Mouse (Mus musculus) urinary bladder, postnatal 14 days (tissue): ENCODE measurements around the gene Sgpp2.

Source experiments
- DNase-seq: peaks from one replicate; pipeline ENCODE4 v3.0.0; 2021; ENCODE audit warnings: low spot score

Gene Sgpp2

DNA sequence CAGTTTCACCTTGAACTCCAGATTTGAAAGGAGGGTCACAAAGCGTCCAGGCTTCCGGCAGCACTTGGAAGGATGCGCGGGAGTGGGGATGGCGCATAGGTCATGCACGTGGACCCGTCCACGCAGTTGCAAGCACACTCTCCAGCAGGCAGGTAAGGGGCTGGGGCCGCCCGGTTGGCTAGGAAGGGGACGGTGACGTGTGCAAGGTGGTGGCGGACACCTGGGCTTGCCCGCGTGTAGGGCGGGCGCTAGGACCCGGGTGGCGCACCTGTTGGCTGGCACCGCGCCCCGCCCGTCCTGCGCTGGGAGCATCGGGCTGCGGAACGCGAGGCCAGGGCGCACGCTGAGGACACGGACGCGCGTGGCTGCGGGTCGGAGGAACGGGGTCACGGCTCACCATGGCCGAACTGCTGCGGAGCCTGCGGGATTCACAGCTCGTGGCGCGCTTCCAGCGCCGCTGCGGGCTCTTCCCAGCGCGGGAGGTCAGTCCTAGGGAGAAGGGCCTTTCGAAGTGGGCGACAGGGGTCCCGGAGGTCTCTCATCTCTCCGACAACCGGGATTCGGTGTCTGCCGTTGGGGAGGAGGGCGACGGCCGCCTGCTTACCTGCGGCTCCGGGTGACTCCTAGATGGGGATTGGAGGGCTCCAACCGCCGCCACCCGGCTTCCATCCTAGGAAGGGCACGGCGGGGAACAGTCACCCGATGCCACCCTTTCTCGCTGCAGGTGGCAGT is at the start of gene Sgpp2:
Gene Sgpp2 (plus strand): TSS at position 325 of the 732 bp plus-strand sequence.
- peak; percentile 36 for DNase-seq

DNA sequence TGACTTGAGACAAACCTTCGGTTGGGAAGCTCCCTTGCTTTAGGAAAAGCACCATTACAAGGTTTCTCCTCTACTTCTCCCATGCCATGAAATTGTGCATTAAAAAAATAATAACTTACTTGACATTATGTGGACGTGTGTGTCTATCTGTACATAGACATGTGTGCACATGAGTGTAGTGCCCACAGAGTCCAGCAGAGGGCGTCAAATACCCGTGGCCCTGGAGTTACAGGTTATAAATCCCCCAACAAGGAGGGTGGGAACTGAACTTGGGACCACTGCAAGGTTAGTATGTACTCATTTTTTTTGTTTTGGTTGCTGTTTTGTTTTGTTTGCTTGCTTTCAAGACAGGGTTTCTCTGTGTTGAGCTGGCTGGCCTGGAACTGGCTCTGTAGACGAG is 42.6 kb upstream of the Sgpp2 start:
- no peak for DNase-seq

DNA sequence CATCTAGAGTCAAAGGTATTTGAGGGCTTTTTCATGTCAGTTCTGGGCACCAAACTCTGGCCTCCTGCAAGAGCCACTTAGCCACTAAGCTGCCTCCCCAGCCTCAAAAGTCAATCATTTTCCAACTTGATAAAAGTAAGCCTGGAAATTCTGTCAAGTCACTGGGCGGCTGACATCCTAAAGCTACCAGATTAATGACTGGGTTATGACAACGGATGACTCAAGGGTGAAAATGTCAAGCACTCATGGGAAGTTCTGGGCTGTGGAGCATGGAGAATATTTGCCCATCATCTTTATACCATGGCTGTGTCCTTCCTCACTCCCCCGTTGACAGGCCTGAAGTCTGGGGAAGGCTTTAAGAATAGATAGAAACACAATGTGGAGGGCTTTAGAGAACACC is 37.2 kb upstream of the Sgpp2 start:
- no peak for DNase-seq

DNA sequence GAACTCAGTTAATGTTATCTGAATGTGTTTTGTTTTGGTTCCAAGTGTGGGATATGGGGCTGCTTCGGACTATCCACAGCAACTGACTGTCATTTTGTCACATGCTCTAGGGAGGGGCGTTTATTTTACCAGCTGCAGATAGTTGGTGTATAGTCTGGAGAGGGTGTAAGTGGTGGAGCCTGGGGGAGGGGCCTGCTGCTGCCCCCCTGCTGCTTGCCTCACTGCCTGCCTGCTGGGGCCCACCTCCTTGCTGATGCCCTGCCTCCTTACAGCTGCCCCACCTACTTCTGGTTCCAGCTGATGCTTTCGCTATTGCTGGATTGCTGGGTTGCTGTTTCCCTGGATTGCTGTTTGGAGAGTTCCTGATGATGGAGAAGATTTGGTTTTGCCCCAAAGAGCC is 31.0 kb upstream of the Sgpp2 start:
- no peak for DNase-seq

DNA sequence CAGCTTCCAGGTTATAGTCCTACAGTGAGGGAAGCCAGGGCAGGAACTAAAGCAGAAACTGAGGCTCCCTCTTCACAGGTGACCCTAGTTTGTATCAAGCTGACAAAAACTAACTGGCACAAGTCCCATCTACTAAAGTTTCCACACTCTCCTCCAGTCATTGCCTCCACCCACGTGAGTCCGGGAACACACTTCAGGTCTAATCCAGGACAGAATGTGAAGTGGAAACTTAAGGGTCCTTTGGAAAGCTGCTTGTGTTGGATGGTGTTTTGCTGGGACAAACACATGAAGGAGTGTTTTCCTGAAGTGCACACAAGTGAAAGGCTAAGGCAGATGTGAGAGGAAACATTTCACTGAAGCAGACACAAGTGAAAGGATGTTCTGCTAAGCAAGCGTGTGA is 17.7 kb upstream of the Sgpp2 start:
- DNase-seq = no peak

DNA sequence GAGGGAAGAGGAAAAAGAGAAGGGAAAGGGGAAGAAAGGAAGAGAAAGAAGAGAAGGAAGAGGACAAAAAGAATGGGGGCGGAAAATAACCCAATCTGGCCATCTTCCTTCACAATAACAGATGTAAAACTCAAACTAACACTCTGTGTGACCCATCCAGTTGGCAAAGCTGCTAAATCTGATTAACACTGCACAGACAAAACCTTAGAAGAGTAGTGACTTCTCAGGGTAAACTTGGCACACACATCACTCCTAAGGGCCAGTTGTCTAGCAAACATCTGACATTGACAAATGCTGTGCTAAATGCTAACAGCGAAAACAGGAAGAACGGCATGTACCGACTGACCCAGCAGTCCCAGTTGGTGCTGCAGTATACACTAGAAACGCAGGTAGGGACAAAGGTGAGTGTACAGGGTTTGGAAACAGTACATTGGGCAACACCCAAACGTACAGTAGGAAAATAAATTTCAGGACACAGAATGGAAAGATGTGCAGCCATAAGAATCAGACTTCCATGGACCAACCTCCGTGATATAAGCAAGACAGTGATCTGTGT is 10.4 kb upstream of the Sgpp2 start:
- no peak for DNase-seq

DNA sequence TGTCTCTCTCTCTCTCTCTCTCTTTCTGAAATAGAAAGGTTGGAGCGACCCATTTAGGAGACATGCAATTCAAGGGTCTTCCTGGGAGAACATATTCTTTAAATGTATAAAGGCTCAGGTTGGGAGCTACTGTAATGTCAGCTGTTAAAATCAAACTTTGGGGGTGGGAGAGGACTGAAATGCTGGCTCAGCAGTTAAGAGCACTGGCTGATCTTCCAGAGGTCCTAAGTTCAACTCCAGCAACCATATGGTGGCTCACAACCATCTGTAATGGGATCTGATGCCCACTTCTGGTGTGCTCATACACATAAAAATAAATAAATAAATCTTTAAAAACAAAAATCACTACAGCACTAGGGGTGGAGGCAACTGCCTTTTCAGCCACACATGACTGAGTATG is 1.5 kb upstream of the Sgpp2 start:
- no peak for DNase-seq

DNA sequence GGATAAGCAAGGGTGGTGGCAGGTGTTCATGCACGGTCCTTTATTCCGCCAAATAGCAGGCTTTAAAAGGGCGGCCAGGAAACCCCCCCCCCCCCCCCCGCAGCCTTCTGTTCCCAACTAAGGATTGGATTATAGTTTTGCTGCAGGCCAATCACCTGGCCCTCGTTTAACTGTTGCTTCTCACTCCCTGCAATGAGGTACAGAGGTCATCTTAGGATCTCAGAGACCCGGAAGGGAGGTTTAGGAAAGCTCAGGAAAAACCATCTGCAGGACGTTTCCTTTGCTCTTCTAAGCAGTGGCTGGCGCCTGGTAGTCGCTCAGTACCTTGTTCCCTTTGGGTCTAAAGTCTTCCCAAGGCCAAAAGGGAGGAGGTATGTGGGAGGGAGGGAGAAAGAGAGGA is 865 bp upstream of the Sgpp2 start:
- DNase-seq = no peak

DNA sequence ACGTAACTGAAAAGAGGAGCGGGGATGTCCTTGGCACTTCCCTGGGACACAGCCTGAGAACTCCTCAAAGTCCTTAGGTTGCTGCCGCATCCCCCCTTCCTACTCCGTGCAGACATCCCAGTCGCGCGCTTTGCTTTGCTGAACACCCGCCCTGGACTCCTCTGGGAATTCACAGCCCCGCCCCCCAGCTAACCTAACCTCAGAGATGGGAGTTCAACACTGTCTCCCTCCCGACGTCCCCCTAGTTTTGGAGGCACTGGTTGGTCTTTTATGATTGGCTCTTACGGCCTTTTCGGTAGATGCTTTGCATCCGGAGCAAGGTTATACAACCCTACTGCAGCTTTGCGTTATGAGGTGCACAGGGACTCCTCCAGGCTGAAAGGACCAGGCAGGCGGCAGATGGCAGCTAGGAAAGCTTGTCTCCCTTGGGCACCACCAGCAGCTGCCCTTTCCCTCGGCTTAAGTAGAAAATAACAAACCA is 756 bp downstream of the Sgpp2 start:
- DNase-seq = no peak

DNA sequence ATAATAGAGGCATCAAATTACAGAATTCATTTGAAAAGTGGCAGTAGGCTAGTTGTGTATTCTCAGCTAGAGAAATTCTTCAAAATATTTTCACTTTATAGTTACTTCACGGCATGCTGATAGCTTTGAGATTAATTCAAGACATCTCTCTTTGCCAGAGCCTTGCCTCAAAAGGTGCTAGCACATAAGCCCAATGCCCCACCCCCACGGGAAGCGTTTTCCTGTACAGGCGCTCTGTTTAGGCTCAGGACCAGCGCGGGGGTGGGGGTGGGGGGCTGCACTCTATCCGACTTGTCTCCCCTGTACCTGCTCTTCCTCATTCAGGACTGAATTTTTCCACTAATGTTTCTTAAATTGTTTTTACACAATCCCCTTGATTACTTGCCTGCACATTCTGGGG is 1.3 kb downstream of the Sgpp2 start:
- no peak for DNase-seq

DNA sequence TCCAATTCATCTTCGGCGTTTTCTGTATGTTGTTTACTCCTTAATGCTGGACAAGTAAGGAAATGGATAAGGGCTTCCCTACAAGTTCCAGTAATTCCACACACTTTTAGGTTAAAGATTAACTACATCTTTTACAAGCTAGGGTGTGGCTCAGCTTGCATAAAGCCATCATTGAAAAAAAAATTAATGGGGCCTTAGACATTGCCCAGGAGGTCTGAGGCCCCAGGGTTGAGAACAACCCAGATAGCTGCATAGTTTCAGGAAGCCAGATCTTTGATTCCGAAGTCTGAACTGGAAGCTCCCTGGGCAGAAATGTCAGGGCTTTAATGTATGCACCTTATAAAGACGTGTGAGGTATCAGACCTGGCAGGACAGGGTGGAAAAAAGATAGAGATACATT is 2.8 kb downstream of the Sgpp2 start:
- no peak for DNase-seq

DNA sequence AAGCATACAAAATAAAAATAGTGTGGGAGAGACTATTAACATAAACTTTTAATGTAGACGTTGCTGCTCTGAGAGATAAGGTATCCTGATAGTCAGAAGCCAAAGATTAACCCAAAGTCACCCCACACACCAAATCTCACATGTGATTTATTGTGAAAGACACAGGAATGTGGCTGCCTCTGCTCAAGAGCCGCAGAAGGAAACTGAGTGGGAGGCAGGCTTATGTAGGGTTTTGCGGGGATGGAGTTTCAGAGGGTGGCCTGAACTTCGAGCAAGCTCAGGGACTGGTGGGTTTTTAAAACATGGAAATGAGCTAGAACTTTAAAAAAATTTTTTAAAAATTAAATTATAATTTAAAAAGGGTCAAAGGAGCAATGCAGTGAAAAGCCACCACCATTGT is 3.8 kb downstream of the Sgpp2 start:
- no peak for DNase-seq

DNA sequence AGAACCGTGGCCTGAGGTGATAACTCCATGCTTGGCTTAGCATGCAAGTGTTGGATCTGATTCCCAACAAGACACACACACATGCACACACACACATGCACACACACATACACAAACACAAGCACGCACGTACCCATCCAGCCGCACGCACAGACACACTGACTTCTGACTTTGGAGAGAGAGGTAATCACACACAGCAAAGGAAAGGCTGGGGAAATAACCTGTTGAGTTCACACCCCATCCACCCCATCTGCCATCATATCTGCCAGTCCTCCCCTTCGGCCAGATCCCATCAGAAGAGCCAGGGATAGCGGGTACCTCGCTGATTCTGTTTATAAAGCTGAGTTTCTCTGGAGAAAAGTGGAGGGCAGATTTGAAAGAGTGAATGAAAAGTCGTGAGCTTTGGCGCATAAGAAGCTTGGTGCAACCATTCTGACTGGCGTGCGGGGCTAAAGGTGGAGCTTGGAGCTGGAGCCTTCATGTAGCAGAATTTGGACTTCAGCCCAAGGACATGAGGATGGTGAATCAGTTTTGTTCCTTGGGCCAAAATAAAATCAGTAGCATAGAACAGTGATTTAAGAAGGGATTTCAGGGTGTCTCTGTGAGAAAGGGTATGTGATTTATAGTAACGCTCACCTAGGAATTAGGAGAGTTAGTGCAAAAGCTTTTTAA is 8.1 kb downstream of the Sgpp2 start:
- DNase-seq = no peak

DNA sequence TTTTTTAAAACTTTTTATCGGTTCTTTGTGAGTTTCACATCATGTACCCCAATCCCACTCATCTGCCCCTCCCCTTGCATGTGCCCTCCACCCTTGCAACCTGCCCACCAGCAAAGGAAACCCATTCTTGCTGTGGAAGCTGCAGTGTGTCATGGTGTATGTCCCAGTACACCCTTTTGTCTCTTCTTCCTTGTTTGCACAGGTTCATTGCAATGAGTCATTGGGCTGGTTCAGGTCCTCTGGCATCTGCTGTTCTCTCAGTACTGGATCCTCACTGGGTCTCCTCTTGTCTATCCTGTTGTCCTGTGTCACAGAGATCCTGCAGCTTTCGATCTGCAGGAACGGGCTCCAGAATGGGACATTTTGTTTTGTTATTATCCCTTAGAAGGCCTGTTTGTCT is 10.1 kb downstream of the Sgpp2 start:
- no peak for DNase-seq

DNA sequence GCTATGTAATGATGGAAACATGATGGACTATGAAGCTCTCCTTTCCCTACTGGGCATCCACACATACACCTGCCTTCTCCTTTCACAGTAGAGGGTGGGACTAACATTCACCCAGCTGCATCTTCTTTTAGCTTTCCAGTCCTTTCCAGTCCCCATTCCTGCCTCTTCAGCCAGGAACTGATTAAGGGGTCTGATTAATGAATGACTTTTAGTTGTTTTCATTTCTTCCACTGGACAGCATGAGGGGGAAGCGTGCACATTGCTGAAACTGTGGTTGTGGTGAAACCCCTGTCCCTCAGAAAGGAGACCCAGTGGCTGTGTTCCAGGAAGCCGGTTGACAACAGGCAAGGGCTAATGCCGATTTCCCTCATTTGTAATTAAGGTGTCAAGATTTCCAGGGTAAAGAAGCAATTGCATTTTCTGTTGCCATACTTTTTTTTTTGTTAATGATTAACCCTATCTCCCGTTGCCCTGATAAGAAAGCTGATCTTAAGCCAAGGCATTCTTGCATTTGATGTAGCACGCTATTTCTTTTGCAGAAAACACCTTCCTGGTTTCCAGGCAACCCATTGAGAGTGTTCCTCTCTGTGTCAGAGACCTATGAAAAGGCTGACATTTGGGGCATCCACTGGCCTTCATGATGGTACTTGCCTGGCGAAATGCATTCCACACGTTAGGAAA is 12.1 kb downstream of the Sgpp2 start:
- DNase-seq = no peak

DNA sequence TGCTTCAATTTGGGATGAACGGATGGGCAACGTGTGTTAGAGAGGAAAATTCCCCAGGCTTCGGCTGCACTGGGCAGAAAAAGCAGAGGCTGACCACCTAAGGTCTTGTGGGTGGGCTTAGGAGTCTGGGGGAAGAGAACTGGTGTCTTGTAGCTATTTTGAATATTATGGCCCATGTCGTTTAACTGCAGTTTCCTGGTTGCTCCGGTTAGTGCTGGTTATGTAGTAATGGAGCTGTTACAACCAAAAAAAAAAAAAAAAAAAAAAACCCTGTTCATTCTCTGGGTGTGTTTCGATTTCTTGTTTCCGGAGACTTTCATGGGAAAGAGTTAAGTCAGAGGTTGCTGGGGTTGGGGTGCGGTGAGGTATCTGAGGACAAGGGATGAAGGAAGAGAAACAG is 12.7 kb downstream of the Sgpp2 start:
- DNase-seq = no peak

DNA sequence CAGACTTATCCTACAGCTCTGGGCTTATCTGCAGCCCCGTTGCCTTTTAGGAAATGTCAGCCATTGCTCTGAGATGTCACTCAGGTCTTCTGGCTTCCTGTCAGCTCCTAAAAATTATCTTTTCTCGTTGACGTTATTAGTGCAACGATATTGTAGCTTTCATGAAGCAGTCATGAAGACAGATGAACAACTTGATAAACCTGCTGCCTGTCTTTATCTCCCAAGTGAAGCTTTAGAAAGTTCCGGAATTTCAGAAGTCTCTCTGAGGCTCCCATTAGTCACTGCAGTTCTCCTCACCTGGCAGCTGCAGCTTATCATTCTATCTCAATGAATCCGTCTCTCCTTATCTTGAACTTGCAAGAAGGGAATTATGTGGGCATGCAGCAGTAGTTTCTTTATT is 13.9 kb downstream of the Sgpp2 start:
- no peak for DNase-seq

DNA sequence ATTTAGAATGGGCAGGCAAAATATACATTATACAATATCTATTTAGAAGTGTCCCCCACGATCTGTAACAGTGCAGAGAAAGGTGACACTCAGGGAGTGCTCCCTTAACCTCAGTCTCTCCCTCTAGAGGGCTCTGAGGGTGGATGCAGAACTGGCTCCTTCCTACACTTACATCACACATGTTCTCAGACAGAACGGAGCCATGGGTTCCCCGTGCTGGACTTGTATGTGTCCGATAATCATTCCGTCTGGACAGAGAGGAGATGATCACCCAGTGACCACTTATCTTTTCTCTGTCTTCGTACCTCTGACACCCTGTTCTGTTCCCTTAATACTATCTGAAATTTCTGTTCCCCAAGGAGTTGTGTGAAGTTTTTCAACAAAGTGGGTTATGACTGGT is 15.7 kb downstream of the Sgpp2 start:
- DNase-seq = no peak

DNA sequence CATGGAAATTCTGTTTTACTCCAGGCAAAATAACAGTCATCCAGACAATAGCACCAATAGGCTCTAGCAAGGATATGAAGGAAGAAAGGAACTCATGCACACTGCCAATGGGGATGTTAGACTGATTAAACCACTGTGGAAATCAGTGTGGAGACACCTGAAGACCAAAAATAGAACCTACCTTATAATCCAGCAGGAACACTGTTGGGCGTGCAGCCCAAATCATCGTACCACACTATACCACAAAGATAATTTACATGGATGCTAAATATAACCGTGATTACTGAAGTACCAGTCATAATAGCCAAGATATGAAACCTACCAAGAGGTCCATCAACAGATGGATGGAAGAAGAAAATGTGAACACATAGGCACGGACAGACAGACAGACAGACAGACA is 18.5 kb downstream of the Sgpp2 start:
- DNase-seq = no peak

DNA sequence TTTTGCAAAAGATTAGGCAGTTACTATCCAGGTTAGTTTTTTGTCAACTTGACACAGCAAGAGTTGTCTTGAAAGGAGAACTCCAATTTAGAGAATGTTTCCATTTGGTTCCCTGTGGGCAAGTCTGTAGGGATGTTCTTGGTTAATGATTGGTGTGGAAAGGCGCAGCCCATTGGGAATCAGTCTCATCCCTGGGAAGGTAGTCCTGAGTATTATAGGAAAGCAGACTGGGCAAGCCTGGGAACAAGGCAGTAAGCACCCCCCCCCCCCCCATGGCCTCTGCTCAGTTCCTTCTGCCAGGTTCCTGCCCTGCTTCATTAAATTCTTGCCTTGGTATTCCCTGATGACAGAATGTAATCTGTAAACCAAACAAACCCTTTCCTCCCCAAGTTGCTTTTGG is 19.7 kb downstream of the Sgpp2 start:
- DNase-seq = no peak

DNA sequence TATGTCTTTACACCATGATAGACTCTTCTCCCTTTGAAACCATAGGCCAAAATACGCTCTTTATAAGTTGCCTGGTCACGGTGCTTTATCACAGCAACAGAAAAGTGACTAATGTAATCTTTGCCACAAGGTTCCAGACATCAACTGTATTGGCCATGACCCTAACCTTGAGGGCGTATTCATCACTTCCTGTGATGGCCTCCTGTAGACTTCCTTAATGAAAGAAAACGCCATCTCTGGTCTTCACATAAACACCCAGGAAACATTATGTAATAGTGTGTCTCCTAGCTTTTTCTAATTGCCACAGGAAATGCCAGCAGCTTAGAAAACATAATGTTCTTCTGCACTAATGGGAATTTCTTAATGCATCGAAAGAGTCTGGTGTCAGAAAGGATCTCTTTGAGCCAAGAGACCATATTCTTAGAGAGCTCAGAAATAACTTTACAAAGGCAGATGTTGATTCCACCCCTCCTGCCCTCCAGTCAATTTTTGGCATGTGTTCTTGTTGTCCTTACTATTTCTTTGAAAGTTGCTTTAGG is 20.5 kb downstream of the Sgpp2 start:
- DNase-seq = no peak

DNA sequence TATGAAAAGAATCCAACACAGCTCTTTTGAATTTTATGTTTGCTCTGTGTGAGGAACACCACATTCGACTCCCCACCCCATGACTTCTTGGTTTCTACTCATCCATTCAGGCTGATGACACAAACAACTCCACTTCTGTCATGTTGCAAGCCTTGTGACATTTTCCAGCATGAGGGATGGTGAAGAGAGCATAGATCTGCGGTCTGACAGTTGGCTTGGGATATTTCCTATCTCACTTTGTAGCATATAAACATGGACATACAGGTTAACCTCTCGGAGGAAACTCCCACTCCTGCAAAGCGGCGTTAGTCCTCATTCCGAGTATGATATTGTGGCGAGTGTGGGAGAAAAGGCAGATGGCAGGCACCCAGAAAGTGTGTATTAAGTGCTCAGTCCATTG is 27.6 kb downstream of the Sgpp2 start:
- DNase-seq = no peak

DNA sequence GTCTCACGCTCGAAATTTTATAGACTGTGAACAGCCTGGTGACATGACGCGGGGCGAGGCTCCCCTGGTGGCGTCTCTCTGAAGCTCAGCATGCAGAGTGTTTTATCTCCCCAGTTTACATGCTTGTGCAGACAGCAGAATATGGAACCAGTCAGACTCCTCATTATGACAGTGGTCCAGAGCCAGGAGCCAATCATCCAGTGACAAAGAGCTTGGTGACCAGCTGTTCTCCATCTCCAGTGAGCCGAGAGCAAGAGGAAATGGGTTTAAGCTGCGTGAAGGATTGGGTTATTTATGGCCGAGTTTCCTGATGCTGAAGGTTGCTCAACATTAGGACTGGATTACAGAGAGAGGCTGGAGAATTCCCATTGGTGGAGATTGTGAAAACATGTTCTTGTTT is 28.1 kb downstream of the Sgpp2 start:
- peak; percentile 12 for DNase-seq
